Mouse (Mus musculus) macrophage (primary cell): ENCODE measurements around the gene Atic. TPM values are rescaled to one million over a fixed set of nuclear protein-coding genes. Genes with fewer than 3 reads are reported as not detected.

Experiments
- H3K27ac ChIP-seq: fragments of 350-480 bp; formaldehyde crosslinking; 2 replicates; pipeline ENCODE4 v1.9.0; 2021
- H3K36me3 ChIP-seq: fragments of 350-480 bp; formaldehyde crosslinking; 2 replicates; pipeline ENCODE4 v1.9.0; 2021; ENCODE audit errors: inconsistent target
- H3K4me3 ChIP-seq: fragments of 350-480 bp; formaldehyde crosslinking; 2 replicates; pipeline ENCODE4 v1.9.0; 2021; ENCODE audit errors: inconsistent target
- H3K79me2 ChIP-seq: fragments of 350-480 bp; formaldehyde crosslinking; 2 replicates; pipeline ENCODE4 v1.9.0; 2021; ENCODE audit errors: inconsistent target
- WGBS: methylation state at CpG from one replicate; pipeline ENCODE4 v1.1.7; 2026; ENCODE audit warnings: inconsistent platforms; ENCODE audit not compliant: missing documents; 5-methylcytosine and 5-hydroxymethylcytosine counted together
- polyA plus RNA-seq: library from polyadenylated mRNA; stranded (reverse); fragments of 250-400 nt; gene quantifications from 3 replicates; pipeline ENCODE4 v1.2.4, GENCODE M21; 2018; ENCODE audit warnings: inconsistent platforms

Atic gene
- polyA plus RNA-seq, 1 experiment from 2014 or later = 24.8 TPM

DNA sequence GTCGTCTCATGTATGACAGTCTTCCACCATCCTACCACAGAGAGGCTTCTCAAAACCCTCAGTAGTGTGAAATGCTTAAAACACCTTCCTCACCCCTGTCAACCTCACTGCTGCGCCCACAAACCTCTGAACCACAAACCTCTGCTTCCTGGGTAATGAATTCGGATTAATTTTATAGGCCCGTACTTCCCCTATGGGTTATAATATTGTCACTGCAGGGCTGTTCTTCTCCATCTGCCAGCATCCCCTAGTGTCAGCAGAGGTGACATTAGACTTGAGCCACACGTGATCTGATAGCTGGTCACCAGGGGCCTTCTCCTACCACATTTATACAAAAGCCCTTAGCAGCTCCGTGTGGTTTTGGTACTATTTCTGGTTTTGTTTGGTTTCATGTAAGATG lies 19.9 kb downstream of the Atic start:
- no peak overlapping the region for H3K4me3 ChIP-seq
- no peaks in the 10 kb centered on the region for H3K79me2 ChIP-seq
- no peak overlapping the region for H3K27ac ChIP-seq
- peaks cover 38% of the 10 kb centered on the region for H3K36me3 ChIP-seq
- WGBS = 66% methylated on average over 6 of the region's 6 CpGs

DNA sequence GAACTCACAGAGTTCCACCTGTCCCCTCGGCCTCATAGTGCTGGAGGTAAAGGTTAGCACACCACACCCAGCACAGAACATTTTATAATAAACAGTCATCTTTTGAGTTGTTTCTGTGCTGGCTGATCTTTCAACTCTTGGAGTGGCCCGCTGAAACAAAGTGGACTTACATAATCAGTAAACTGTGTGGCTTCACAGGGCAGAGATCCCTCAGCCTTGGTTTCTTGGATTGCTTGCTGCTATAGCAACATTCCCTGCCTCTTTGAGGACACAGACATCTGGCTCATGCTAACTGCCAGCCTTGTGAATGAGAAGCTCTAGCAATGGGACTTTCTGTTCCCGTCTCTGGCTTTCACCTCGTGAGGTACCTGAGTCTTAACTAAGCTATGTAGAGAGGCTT lies 22.6 kb downstream of the Atic start:
- H3K27ac ChIP-seq = no peak overlapping the region
- H3K79me2 ChIP-seq = no peaks in the 10 kb centered on the region
- WGBS = 94% methylated on average over 4 of the region's 4 CpGs
- H3K36me3 ChIP-seq = peaks cover 28% of the 10 kb centered on the region
- no peak overlapping the region for H3K4me3 ChIP-seq

DNA sequence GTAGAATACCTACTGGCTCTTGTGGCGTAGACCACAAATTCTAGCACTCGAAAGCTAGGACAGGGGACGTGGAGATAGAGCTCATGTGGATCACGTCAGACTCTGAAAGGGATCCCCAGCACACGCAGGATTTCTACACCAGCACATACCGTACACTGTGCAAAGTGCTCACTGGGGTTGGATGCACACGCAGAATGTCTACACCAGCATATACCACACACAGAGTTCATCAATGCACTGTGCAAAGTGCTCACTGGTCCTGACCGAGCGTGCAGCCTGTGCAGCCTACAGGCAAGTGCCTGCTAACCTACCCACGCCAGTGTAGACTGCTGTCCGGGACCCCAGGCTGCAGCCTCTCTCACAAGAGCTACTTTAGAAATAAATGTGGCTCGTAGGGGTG lies 23.5 kb downstream of the Atic start:
- 96% methylated on average over 12 of the region's 12 CpGs for WGBS
- Histone ChIP-seq H3K27ac (no peak overlapping the region), H3K79me2 (no peaks in the 10 kb centered on the region), H3K4me3 (no peak overlapping the region), H3K36me3 (peaks cover 28% of the 10 kb centered on the region)

DNA sequence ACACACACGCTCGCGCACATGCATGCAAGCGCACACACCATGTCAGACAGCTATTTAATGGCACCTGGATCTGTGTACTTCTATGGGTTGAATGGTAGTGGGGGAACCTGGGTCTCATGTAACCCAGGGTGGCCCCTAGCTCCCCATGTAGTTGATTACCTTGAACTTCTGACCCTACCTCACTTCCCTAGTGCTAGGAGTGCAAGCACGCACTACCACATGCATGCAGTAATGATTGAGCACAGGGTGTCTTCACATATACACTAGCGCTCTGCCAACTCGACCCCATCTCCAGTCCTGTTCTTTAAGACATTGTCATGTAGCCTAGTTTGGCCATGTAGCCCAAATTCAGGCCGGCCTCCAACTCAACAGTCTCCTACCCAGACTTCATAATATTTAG lies 26.4 kb downstream of the Atic start:
- WGBS = 96% methylated on average over 7 of the region's 8 CpGs
- H3K27ac ChIP-seq = no peak overlapping the region
- H3K4me3 ChIP-seq = no peak overlapping the region

DNA sequence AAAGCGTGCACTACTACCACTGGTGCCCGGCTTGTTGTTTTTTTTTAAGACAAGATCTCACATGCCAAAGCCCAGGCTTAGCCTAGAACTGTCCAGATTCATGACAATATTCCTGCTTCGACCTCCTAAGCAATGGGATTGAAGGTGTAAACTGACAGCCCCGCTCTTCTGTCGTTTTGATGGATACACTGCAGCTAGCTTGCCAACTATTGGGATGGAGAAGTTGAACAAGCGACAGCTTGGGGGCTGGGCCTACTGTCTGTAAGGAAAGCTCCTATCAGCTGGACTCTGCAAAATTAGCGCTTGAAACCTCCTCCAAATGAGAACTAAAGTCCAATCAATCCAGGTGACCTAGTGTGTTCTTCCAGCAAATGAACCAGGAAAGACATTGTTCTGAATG lies 26.9 kb downstream of the Atic start:
- no peak overlapping the region for H3K27ac ChIP-seq
- WGBS = 97% methylated on average over 7 of the region's 7 CpGs
- H3K79me2 ChIP-seq = no peaks in the 10 kb centered on the region
- no peaks in the 10 kb centered on the region; the same call in 1 of the 2 replicates for H3K36me3 ChIP-seq
- H3K4me3 ChIP-seq = no peak overlapping the region

More for the DNA sequence above, 26.4 kb downstream of the Atic start:
- Histone ChIP-seq H3K36me3 (peaks cover 3% of the 10 kb centered on the region; the same call in 1 of the 2 replicates), H3K79me2 (no peaks in the 10 kb centered on the region)

DNA sequence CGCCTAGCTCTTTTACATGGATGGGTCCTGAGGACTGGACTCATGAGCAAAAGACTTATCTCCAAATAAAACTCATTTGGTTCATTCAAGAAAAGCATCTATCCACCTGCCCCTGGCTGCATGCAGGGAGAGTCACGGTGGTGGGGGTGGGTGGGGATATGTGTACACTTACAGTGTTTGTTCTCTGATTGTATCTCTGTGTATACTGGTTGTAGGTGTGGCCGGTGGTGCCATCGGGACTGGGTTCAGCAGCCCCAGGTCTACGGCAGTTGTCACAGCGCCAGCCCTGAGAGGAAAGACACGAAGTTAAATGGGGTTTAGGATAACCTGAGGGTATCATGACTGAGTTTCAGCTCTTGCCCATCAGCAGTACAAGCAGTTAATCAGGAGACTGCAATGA lies 29.7 kb downstream of the Atic start:
- Histone ChIP-seq H3K36me3 (no peaks in the 10 kb centered on the region), H3K27ac (no peak overlapping the region), H3K4me3 (no peak overlapping the region), H3K79me2 (no peaks in the 10 kb centered on the region)
- 85% methylated on average over 7 of the region's 7 CpGs for WGBS

DNA sequence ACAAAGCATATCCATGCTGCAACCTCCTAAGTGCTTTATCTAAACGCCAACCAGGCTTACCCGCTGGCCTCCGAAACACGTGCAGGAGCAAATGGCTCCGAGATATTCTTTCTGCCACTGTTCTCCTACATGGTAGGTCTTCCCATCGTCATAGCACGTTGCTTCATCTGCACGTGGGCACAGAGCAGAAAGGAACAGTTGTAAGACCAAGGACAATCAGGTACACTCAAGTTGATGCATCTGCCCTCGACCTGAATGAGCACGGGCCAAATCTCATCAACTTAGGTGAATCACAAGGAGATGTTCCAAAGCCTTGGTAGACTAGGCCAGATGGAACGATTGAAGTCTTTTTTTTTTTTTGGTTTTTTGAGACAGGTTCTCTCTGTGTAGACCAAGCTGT lies 33.1 kb downstream of the Atic start:
- 95% methylated on average over 11 of the region's 11 CpGs for WGBS
- Histone ChIP-seq H3K4me3 (no peak overlapping the region), H3K79me2 (no peaks in the 10 kb centered on the region), H3K27ac (no peak overlapping the region), H3K36me3 (no peaks in the 10 kb centered on the region)

DNA sequence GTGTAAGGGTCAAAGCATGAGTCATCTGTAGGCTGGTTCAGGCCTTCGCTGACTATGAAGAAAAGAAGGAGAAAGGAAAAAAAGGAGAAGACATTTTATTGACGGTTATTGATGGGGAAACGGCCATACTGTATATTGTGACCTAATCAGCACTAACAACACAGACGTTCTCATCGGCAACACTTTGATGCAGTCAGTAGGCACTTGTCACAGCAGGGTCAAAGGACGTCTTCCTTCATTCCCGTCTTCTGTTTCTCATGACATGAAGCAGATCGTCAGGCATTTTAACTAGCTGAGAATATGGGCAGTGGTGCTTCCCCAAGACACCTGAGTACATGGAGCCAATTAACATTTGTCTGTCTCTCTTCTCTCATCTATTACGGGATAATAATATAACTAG lies 36.2 kb downstream of the Atic start:
- WGBS = 94% methylated on average over 9 of the region's 9 CpGs
- H3K36me3 ChIP-seq = no peaks in the 10 kb centered on the region
- no peak overlapping the region for H3K4me3 ChIP-seq
- no peak overlapping the region for H3K27ac ChIP-seq
- H3K79me2 ChIP-seq = no peaks in the 10 kb centered on the region

DNA sequence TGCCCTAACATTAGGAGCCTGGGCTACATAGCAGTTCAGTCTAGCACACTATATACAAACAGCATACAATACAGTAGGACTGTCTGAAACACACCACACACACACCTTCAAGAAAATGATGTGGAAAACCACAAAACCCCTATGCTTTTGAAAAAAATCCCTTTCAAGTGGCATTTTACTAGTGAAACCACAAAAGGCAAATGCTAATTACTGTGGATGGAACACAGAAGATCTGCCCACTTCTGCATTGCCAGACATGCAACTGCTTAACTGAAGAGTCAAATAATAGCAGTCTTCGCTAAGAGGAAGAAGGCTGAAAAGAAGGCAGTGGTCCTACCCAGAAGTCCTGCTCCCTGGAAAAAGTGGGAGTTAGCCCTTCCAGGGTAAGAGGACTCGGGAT lies 37.3 kb downstream of the Atic start:
- 64% methylated on average over 2 of the region's 2 CpGs for WGBS
- H3K79me2 ChIP-seq = no peaks in the 10 kb centered on the region
- no peak overlapping the region for H3K27ac ChIP-seq
- H3K4me3 ChIP-seq = no peak overlapping the region
- no peaks in the 10 kb centered on the region for H3K36me3 ChIP-seq

DNA sequence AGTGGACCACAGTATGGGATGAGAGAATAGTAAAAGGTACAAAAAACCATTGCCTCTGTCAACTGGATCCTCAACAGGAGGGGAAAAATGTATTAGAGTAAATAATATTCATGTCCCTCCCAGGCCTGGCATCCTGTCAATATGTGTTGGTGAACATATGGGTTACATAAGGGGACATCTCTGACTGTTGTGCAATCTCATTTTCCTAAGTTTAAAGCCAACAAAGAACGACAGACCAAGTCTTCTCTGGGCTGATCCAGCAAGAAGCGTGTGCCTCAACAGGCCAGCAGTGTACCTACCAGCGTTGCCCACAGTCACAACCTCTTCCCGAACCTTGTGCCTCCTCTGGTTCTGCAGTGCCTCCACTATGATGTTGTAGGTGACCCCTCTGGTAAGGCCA lies 38.4 kb downstream of the Atic start:
- no peaks in the 10 kb centered on the region for H3K36me3 ChIP-seq
- 69% methylated on average over 4 of the region's 4 CpGs for WGBS
- H3K4me3 ChIP-seq = no peak overlapping the region
- no peaks in the 10 kb centered on the region for H3K79me2 ChIP-seq
- no peak overlapping the region for H3K27ac ChIP-seq

DNA sequence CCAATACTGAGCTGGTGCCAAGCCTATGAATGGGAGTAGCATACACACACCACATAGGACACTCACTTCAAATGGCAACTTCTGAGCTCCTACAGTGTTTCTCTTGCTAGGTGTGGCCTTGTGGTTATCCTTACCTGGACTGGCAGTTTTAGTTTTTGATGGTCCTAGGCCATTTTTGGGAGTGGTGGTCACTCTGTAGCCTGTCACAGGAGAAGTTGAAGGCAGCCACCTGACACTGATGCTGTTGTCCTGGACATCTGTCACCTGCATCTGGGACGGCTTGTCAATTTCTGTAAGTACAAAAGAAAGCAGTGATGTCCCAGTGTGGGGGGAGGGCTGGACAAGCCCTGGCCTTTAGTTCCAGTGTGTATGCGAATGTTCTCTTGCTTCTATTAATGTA lies 48.8 kb downstream of the Atic start:
- 100% methylated on average over 2 of the region's 2 CpGs for WGBS
- Histone ChIP-seq H3K4me3 (no peak overlapping the region), H3K27ac (no peak overlapping the region), H3K36me3 (no peaks in the 10 kb centered on the region), H3K79me2 (no peaks in the 10 kb centered on the region)

DNA sequence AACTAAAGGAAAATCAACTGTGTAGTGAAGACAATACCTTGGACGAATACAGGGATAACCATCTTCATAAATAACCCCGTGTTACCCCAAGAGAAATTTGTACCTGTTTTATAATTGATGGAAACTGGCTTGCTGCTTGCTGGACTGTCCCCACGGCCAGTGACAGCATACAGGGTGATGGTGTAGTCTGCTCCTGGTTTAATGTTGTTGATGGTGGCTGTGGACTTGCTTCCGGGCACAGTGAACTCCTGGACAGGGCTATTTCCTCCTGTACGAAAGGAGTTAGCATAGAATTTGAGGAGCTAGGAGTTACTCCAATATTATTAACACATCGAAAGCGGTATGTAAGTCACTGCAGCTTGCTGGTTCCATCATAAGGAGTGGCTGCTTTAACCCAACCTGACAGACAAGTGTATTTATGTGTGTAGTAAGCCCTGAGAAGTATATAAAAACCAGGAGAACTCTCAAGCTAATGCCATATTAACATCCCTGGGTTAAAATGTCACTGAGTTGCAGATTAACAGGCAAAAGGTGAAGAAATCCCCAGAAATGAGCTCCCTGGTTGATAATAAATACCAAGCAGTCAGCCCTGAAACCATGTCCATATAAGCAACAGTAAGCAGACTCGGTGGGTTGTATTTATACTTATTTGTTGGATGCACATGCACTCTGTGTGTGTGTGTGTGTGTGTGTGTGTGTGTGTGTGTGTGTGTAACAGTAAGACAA lies 49.8 kb downstream of the Atic start:
- no peak overlapping the region for H3K27ac ChIP-seq
- WGBS = 95% methylated on average over 8 of the region's 8 CpGs
- H3K36me3 ChIP-seq = no peaks in the 10 kb centered on the region
- no peaks in the 10 kb centered on the region for H3K79me2 ChIP-seq
- H3K4me3 ChIP-seq = no peak overlapping the region

DNA sequence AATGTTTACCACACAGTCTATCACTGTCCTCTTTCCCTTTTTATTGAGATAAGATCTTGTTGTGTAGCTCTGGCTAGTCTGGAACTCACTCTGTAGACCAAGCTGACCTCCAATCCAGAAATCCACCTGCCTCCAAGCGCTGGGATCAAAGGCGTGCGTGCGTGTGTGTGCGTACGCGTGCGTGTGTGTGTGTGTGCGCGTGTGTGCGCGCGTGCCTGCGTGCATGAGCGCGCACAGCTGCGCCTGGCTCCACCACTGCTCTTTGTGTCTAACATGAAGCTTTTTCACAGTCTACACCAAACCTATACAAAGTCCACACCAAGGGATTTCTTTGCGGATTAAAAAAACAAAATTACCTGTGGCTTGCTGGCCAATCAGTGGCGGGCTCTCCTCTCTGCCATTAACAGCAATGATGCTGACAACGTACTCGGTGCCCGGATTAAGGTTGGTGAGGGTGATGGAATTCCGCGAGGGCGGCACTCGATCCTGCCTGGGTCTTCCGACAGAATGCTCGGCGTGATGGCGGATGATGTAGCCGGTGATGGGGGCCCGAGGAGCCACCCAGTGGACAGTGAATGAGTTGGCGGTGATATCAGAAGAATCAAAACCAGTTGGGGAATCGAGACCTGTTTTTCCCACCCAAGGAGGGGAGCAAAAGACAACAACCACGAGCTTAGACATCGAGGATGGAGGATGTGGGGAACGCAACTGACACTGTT lies 52.3 kb downstream of the Atic start:
- H3K4me3 ChIP-seq = no peak overlapping the region
- no peaks in the 10 kb centered on the region for H3K79me2 ChIP-seq
- no peak overlapping the region for H3K27ac ChIP-seq
- WGBS = 97% methylated on average over 35 of the region's 37 CpGs
- H3K36me3 ChIP-seq = no peaks in the 10 kb centered on the region

DNA sequence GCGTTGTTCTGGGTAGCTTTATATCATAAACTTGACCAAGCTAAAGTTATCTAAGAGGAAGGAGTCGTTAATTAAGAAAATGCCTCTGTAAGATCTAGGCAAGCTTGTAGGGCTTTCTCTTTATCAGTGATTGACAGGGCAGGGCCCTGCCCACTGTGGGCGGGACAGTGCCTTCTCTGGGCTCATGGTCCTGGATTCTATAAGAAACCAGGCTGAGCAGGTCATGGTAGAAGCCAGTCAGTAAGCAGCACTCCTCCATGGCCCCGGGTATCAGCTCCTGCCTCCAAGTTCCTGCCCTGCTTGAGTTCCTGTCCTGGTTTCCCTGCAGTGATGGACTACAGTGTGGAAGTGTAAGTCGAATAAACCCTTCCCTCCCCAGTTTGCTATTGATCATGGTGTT lies 53.0 kb downstream of the Atic start:
- 93% methylated on average over 5 of the region's 5 CpGs for WGBS
- H3K27ac ChIP-seq = no peak overlapping the region
- no peaks in the 10 kb centered on the region for H3K36me3 ChIP-seq
- H3K4me3 ChIP-seq = no peak overlapping the region
- H3K79me2 ChIP-seq = no peaks in the 10 kb centered on the region

DNA sequence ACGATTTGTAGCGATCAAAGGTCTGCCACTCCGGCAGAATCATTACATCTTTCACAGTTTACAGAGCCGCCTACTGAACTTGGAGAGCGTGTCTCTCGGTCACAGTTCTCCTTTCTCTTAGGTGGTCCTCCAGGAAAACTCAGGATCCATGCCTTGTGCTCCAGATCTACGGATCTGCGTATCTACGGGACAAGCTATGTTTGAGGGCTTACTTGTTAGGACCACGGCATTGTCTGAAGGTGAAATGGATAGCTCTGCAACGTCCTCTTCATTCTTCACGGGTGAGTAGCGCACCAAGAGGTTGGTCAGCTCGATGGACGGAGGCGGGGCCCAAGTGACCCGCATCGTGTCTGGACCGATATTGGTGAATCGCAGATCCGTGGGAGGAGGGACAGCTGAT lies 55.3 kb downstream of the Atic start:
- H3K36me3 ChIP-seq = no peaks in the 10 kb centered on the region
- H3K4me3 ChIP-seq = no peak overlapping the region

More for the DNA sequence above, 55.3 kb downstream of the Atic start:
- WGBS = 95% methylated on average over 21 of the region's 21 CpGs
- Histone ChIP-seq H3K79me2 (no peaks in the 10 kb centered on the region), H3K27ac (no peak overlapping the region)
